Mouse (Mus musculus): Measurements from ENCODE around the gene Clp1. TPM values are rescaled to one million over a fixed set of nuclear protein-coding genes. Genes with fewer than 3 reads are reported as not detected.
"Not testable (repeated sequence)": the region's sequence is repeated elsewhere in the genome, so short reads cannot be mapped to it uniquely, and the experiment has no call there.

Clp1 gene
- polyA plus RNA-seq, 1 experiment from 2014 or later, result 30.4 TPM

DNA sequence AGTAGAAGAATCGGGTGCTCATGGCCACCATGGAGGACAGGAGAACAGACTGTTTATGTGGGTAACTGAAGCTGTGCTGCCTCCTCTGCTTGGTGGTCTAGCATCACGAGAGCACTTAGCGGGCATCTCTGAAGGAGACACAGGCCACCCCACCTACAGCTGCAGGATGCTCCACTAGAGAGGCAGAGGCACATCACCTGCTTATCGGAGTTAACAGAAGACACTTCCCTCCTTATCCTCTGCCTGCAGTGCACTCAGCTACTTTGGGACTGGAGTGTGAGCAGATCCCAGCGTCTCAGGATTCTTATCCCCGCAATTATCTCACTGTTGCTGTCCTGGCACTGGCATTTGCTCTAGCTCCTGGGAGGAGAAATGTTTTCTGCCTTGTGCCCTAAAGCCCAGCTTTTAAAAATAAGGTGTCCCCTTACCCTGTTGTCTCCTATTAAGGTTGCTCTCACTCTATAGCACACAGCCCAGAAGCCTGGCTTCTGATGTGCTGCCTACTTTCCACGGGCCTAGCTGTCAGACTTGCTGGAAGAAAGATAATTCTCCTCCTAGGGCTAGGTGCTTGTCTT lies 8.3 kb upstream of the Clp1 start:
- Histone ChIP-seq H3K9me3 (replicated peaks; ENCODE audit: control insufficient read depth, low read length) (no peaks in the 10 kb centered on the region), H3K9ac (ENCODE audit: low read depth, low read length) (peak overlapping the region; percentile 76), H3K27me3 (ENCODE audit: control insufficient read depth, insufficient read depth, low read length) (no peaks in the 10 kb centered on the region), H3K36me3 (ENCODE audit: control insufficient read depth, insufficient read depth, low read length) (no peaks in the 10 kb centered on the region; the same call in 1 of the 2 replicates), H3K4me2 (peak overlapping the region; percentile 78), H3K4me1 (ENCODE audit: control insufficient read depth, insufficient read depth, low read length) (peaks cover 62% of the 10 kb centered on the region), H3K4me3 (ENCODE audit: low read depth, low read length) (peak overlapping the region; percentile 53), H3K27ac (ENCODE audit: low read depth, low read length) (peak overlapping the region; percentile 85)
- 7% methylated on average over 7 of the region's 7 CpGs for WGBS (ENCODE audit: insufficient replicate concordance)
- peak; percentile 55 for ATAC-seq (replicated peaks; ENCODE audit: insufficient number of reproducible peaks, low FRiP score, low TSS enrichment)

GRCm38 (mm10) chr2:84734919-84735318 lies 7.8 kb upstream of the Clp1 start:
- peak overlapping the region; percentile 85 for H3K27ac ChIP-seq (ENCODE audit: low read depth, low read length)
- no peaks in the 10 kb centered on the region for H3K36me3 ChIP-seq (ENCODE audit: control insufficient read depth, insufficient read depth, low read length)
- H3K4me1 ChIP-seq (ENCODE audit: control insufficient read depth, insufficient read depth, low read length), result peaks cover 57% of the 10 kb centered on the region
- peak overlapping the region; percentile 76 for H3K9ac ChIP-seq (ENCODE audit: low read depth, low read length)
- peak overlapping the region; percentile 78 for H3K4me2 ChIP-seq
- ATAC-seq (replicated peaks; ENCODE audit: insufficient number of reproducible peaks, low FRiP score, low TSS enrichment), result no peak
- H3K9me3 ChIP-seq (replicated peaks; ENCODE audit: control insufficient read depth, low read length), result no peaks in the 10 kb centered on the region
- WGBS (ENCODE audit: insufficient replicate concordance), result 5% methylated on average over 2 of the region's 2 CpGs
- H3K4me3 ChIP-seq (ENCODE audit: low read depth, low read length), result peak overlapping the region; percentile 53
- no peaks in the 10 kb centered on the region for H3K27me3 ChIP-seq (ENCODE audit: control insufficient read depth, insufficient read depth, low read length)

- ATAC-seq (replicated peaks; ENCODE audit: insufficient number of reproducible peaks, low FRiP score, low TSS enrichment), result no peak
- H3K9ac ChIP-seq (ENCODE audit: low read depth, low read length), result peak overlapping the region; percentile 76
- under 1% methylated on average over 11 of the region's 11 CpGs for WGBS (ENCODE audit: insufficient replicate concordance)
- H3K9me3 ChIP-seq (replicated peaks; ENCODE audit: control insufficient read depth, low read length), result no peaks in the 10 kb centered on the region
- H3K27me3 ChIP-seq (ENCODE audit: control insufficient read depth, insufficient read depth, low read length), result no peaks in the 10 kb centered on the region
- H3K4me1 ChIP-seq (ENCODE audit: control insufficient read depth, insufficient read depth, low read length), result peaks cover 53% of the 10 kb centered on the region
- peak overlapping the region; percentile 85 for H3K27ac ChIP-seq (ENCODE audit: low read depth, low read length)
- H3K36me3 ChIP-seq (ENCODE audit: control insufficient read depth, insufficient read depth, low read length), result no peaks in the 10 kb centered on the region
- H3K4me3 ChIP-seq (ENCODE audit: low read depth, low read length), result peak overlapping the region; percentile 53
- H3K4me2 ChIP-seq, result peak overlapping the region; percentile 78
These were observed 7.3 kb upstream of the Clp1 start for GRCm38 (mm10) chr2:84734351-84734864.

GRCm38 (mm10) chr2:84733579-84734300 lies 6.6 kb upstream of the Clp1 start, which contains the start of gene Ypel4:
Gene Ypel4, plus strand, starts transcription at chr2:84734058.
- H3K27me3 ChIP-seq (ENCODE audit: control insufficient read depth, insufficient read depth, low read length), result no peaks in the 10 kb centered on the region
- H3K36me3 ChIP-seq (ENCODE audit: control insufficient read depth, insufficient read depth, low read length), result no peaks in the 10 kb centered on the region
- H3K4me1 ChIP-seq (ENCODE audit: control insufficient read depth, insufficient read depth, low read length), result peaks cover 46% of the 10 kb centered on the region
- peak within 1 kb of the TSS; percentile 78 for H3K4me2 ChIP-seq
- peak within 1 kb of the TSS; percentile 76 for H3K9ac ChIP-seq (ENCODE audit: low read depth, low read length)
- ATAC-seq (replicated peaks; ENCODE audit: insufficient number of reproducible peaks, low FRiP score, low TSS enrichment), result peak; percentile 58
- 4% methylated on average over 8 of the region's 8 CpGs for WGBS (ENCODE audit: insufficient replicate concordance)
- peak within 1 kb of the TSS; percentile 85 for H3K27ac ChIP-seq (ENCODE audit: low read depth, low read length)
- peak within 1 kb of the TSS; percentile 53 for H3K4me3 ChIP-seq (ENCODE audit: low read depth, low read length)
- H3K9me3 ChIP-seq (replicated peaks; ENCODE audit: control insufficient read depth, low read length), result no peaks in the 10 kb centered on the region

DNA sequence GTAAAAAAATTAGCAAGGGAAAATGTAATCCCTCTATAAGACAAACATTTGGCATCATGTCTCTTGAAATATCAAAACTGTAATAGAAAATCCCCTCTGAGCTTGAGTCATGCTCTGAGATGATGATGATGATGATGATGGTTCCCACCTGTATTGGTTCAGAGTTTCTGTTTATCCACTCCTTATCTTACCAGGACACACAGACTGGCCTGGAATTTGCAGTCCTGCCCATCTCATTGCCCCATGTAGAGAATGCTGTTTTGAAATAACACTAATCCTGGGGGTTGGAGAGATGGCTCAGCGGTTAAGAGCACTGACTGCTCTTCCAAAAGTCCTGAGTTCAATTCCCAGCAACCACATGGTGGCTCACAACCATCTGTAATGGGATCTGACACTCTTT lies 5.2 kb upstream of the Clp1 start:
- 58% methylated on average over 1 of the region's 1 CpGs for WGBS (ENCODE audit: insufficient replicate concordance)
- no peaks in the 10 kb centered on the region for H3K9me3 ChIP-seq (replicated peaks; ENCODE audit: control insufficient read depth, low read length)
- peaks cover 34% of the 10 kb centered on the region for H3K4me1 ChIP-seq (ENCODE audit: control insufficient read depth, insufficient read depth, low read length)
- no peaks in the 10 kb centered on the region for H3K27me3 ChIP-seq (ENCODE audit: control insufficient read depth, insufficient read depth, low read length)
- H3K27ac ChIP-seq (ENCODE audit: low read depth, low read length), result no peak overlapping the region
- no peaks in the 10 kb centered on the region for H3K36me3 ChIP-seq (ENCODE audit: control insufficient read depth, insufficient read depth, low read length)
- ATAC-seq (replicated peaks; ENCODE audit: insufficient number of reproducible peaks, low FRiP score, low TSS enrichment), result no peak
- no peak overlapping the region for H3K9ac ChIP-seq (ENCODE audit: low read depth, low read length)
- no peak overlapping the region for H3K4me2 ChIP-seq
- no peak overlapping the region for H3K4me3 ChIP-seq (ENCODE audit: low read depth, low read length)

- Histone ChIP-seq H3K9me3 (replicated peaks; ENCODE audit: control insufficient read depth, low read length) (no peaks in the 10 kb centered on the region), H3K4me2 (no peak overlapping the region), H3K27me3 (ENCODE audit: control insufficient read depth, insufficient read depth, low read length) (no peaks in the 10 kb centered on the region), H3K4me1 (ENCODE audit: control insufficient read depth, insufficient read depth, low read length) (peaks cover 27% of the 10 kb centered on the region), H3K4me3 (ENCODE audit: low read depth, low read length) (no peak overlapping the region), H3K9ac (ENCODE audit: low read depth, low read length) (no peak overlapping the region), H3K27ac (ENCODE audit: low read depth, low read length) (no peak overlapping the region), H3K36me3 (ENCODE audit: control insufficient read depth, insufficient read depth, low read length) (no peaks in the 10 kb centered on the region)
- ATAC-seq (replicated peaks; ENCODE audit: insufficient number of reproducible peaks, low FRiP score, low TSS enrichment), result no peak
- 73% methylated on average over 3 of the region's 3 CpGs for WGBS (ENCODE audit: insufficient replicate concordance)
These were observed 4.1 kb upstream of the Clp1 start for GRCm38 (mm10) chr2:84731206-84731605.

DNA sequence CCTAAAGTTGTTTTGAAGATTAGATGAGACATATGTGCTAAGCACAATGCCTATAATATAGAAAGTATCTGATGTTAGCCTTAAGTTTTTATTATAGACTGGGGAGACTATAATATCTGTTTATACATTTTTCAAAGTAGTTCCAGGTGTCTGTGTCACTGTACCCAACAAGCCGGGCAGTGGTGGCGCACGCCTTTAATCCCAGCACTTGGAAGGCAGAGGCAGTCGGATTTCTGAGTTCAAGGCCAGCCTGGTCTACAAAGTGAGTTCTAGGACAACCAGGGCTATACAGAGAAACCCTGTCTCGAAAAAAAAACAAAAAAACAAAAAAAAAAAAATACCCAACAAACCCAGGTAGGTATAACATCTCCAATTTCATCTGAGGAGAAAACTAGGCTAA lies 1.0 kb upstream of the Clp1 start:
- H3K4me1 ChIP-seq (ENCODE audit: control insufficient read depth, insufficient read depth, low read length); H3K4me3 ChIP-seq (ENCODE audit: low read depth, low read length); H3K27me3 ChIP-seq (ENCODE audit: control insufficient read depth, insufficient read depth, low read length); H3K9ac ChIP-seq (ENCODE audit: low read depth, low read length); H3K36me3 ChIP-seq (ENCODE audit: control insufficient read depth, insufficient read depth, low read length); H3K27ac ChIP-seq (ENCODE audit: low read depth, low read length); H3K9me3 ChIP-seq (replicated peaks; ENCODE audit: control insufficient read depth, low read length); ATAC-seq (replicated peaks; ENCODE audit: insufficient number of reproducible peaks, low FRiP score, low TSS enrichment): not testable (repeated sequence)
- 74% methylated on average over 5 of the region's 5 CpGs for WGBS (ENCODE audit: insufficient replicate concordance)
- H3K4me2 ChIP-seq, result peak overlapping the region; percentile 89; the same call in 1 of the 2 replicates

DNA sequence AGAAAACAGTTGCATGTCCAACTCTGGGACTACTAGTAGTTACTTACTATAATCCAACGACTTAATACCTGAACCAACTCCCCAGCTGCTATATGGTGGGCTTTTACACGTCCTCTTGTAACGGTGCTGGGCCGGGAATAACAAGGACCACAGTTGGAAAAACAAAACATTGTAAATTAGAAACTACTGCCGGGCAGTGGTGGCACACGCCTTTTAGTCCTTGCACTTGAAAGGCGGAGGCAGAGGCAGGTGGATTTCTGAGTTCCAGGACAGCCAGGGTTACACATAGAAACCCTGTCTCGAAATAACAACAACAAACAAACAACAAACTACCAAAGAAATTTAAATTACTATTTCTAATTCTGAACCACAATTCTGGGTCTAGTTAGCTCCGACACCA lies 434 bp downstream of the Clp1 start:
- Histone ChIP-seq H3K27ac (ENCODE audit: low read depth, low read length) (peak overlapping the region; percentile 59), H3K9ac (ENCODE audit: low read depth, low read length) (peak overlapping the region; percentile 77), H3K4me2 (peak overlapping the region; percentile 89), H3K4me3 (ENCODE audit: low read depth, low read length) (peak overlapping the region; percentile 72), H3K4me1 (ENCODE audit: control insufficient read depth, insufficient read depth, low read length) (peaks cover 6% of the 10 kb centered on the region; the same call in 1 of the 2 replicates), H3K9me3 (replicated peaks; ENCODE audit: control insufficient read depth, low read length) (no peaks in the 10 kb centered on the region), H3K27me3 (ENCODE audit: control insufficient read depth, insufficient read depth, low read length) (no peaks in the 10 kb centered on the region), H3K36me3 (ENCODE audit: control insufficient read depth, insufficient read depth, low read length) (peaks cover 11% of the 10 kb centered on the region; the same call in 1 of the 2 replicates)
- 4% methylated on average over 9 of the region's 9 CpGs for WGBS (ENCODE audit: insufficient replicate concordance)
- no peak for ATAC-seq (replicated peaks; ENCODE audit: insufficient number of reproducible peaks, low FRiP score, low TSS enrichment)

All from heart, embryonic 11.5 days (tissue).